Mouse (Mus musculus) embryonic fibroblast, embryonic 13.5 days (primary cell): ENCODE data around the gene Skint3.

ENCODE experiments used
- CTCF ChIP-seq: IDR thresholded peaks from 2 replicates; pipeline ENCODE4 v1.5.1; 2011; ENCODE audit warnings: mild to moderate bottlenecking, control low read depth, low read length, moderate library complexity, borderline replicate concordance; ENCODE audit not compliant: insufficient read depth
- POLR2A ChIP-seq: IDR thresholded peaks from 2 replicates; pipeline ENCODE4 v1.6.1; 2011; ENCODE audit warnings: low read depth, mild to moderate bottlenecking, control low read depth, low read length, moderate library complexity

- TF ChIP-seq CTCF (no peak), POLR2A (no peak)
Observed at GRCm38 (mm10) chr4:112243416-112243815, 11.4 kb downstream of the Skint3 start.
